Mouse (Mus musculus) midbrain, embryonic 16.5 days (tissue): ENCODE results near the gene Gsx1. TPM values are rescaled to one million over a fixed set of nuclear protein-coding genes. Genes with fewer than 3 reads are reported as not detected.

Experiments used
- polyA plus RNA-seq: library from polyadenylated mRNA; unstranded; fragments of >200 nt; fragmentation: Nextera tagmentation; extraction: Ambion mirVana; gene quantifications from 2 replicates; pipeline ENCODE4 v1.2.1, GENCODE M21; 2015

The Gsx1 gene
- polyA plus RNA-seq, 1 experiment from 2014 or later = 2.2 TPM

Other genes starting within 250 kb of the Gsx1 start
- gene Gtf3a, start 240.0 kb upstream of the Gsx1 start, polyA plus RNA-seq = 112 and 116 TPM in 2 replicates
- gene Mtif3, start 224.9 kb upstream of the Gsx1 start, polyA plus RNA-seq = 28.4 and 31.2 TPM in 2 replicates
- 4.5 and 5.0 TPM in 2 replicates for gene Lnx2, start 112.1 kb upstream of the Gsx1 start, polyA plus RNA-seq
- 87.6 and 89.7 TPM in 2 replicates for gene Polr1d, start 111.6 kb upstream of the Gsx1 start, polyA plus RNA-seq
- not detected in 2 replicates for gene Pdx1, start 81.3 kb downstream of the Gsx1 start, polyA plus RNA-seq
- gene Cdx2, start 118.6 kb downstream of the Gsx1 start, polyA plus RNA-seq = not detected in 2 replicates
- not detected in 2 replicates for gene Urad, start 133.7 kb downstream of the Gsx1 start, polyA plus RNA-seq
- 1.2 TPM in 2 replicates for gene Flt3, start 211.8 kb downstream of the Gsx1 start, polyA plus RNA-seq
- 59.0 and 61.1 TPM in 2 replicates for gene Pan3, start 241.5 kb downstream of the Gsx1 start, polyA plus RNA-seq